Mouse (Mus musculus) mouse trophoblast stem cell (cell line): Measurements from ENCODE around the gene Rc3h1.
"Not testable (repeated sequence)": the region's sequence is repeated elsewhere in the genome, so short reads cannot be mapped to it uniquely, and the experiment has no call there.

ENCODE experiments used
- in situ Hi-C, 2 experiments: fragments of 300-500 bp; cut with MseI, MboI; formaldehyde crosslinking; loops; 2 replicates in 1 of 2; 3 replicates in 1 of 2; pipeline ENCODE4 v1.15.1; 2025

Gene Rc3h1

GRCm38 (mm10) chr1:160906057-160906557 is at the start of gene Rc3h1:
Gene Rc3h1, plus strand, starts transcription at chr1:160906418.
- in situ Hi-C loops: no loop called here

DNA sequence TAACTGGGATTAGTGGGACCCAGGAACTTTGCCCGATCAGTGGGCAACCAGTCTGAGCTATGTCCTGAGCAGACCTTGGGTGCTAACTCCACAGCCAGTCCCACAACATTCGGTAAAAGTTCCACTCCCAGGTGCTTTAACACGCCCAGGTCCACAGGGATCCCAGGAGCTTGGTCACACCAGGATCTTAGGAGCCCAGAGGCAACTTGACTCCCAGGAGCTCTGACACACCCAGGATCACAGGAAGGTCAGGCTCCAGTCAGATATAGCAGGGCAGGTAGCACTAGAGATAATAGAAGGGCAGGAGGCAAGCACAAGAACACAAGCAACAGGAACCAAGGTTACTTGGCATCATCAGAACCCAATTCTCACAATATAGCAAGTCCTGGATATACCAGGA is 48.1 kb upstream of the Rc3h1 start:
- in situ Hi-C loops: no loop called here

DNA sequence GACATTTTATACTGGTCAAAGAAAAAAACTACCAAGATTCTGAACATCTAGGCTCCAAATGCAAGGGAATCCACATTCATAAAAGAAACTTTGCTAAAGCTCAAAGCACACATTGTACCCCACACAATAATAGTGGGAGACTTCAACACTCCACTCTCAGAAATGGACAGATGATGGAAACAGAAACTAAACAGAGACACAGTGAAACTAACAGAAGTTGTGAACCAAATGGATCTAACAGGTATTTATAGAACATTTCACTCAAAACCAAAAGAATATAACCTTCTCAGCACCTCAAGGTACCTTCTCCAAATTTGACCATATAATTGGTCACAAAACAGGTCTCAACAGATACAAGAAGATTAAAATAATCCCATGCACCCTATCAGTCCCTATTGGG is 46.3 kb upstream of the Rc3h1 start:
- in situ Hi-C loops: not testable (repeated sequence)

GRCm38 (mm10) chr1:160861142-160861541 is 45.1 kb upstream of the Rc3h1 start:
- in situ Hi-C loops: no loop called here

DNA sequence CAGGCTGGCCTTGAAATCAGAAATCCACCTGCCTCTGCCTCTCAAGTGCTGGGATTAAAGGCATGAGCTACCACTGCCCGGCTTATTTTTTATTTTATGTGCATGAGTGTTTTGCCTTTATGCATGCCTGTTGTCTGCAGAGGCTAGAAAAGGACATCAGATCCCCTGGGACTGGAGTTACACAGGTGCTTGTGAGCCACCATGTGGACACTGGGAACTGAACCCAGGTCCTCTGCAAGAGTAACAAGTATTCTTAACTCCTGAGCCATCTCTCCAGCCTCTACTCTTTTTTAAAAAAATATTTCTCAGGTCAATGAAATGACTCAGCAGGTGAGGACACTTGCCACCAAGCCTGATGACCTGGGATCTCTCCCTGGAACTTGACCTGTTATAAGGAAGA is 44.6 kb upstream of the Rc3h1 start:
- in situ Hi-C loops: no loop called here

GRCm38 (mm10) chr1:160863027-160863426 is 43.2 kb upstream of the Rc3h1 start:
- in situ Hi-C loops: no loop called here

DNA sequence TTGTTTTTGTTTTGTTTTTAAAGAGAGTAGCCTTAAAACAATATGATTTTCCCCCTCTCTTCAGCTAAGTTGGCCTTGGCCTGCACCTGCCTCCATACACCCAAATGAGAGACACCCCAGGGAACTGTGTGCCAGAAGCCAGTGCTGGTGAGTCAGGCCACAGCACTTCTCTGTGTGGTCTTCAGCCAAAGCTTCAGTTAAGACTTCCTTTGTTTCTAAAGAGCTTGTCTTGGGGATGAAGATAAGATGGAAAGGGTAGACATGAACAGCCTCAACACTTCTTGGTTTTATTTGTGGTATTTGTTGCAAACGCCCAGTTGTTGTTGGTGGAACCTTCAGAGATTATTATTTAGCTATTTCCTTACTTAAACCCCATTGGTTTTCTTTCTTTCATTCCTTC is 31.5 kb upstream of the Rc3h1 start:
- in situ Hi-C loops: no loop called here

- in situ Hi-C loops: no loop called here
Observed at GRCm38 (mm10) chr1:160876968-160877367, 29.2 kb upstream of the Rc3h1 start.

DNA sequence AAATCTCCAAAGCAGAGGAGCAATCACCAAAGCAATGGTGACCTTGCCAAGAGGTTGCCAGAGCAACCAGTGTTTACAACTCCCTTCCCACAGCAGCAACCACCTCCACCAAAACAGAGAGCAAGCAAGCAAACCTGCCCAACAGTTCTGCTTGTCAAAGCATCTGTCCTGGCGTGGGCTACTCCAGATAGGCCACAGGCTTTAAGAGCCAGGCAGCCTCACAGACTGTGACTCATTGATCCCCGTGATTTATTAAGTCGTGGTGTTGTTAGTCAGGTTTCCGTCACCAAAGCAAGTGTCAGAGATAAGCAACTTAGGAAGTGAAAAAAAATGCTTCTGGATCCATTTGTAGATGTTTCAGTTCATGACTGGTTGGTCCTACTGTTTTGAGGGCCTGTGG is 27.7 kb upstream of the Rc3h1 start:
- in situ Hi-C loops: no loop called here

DNA sequence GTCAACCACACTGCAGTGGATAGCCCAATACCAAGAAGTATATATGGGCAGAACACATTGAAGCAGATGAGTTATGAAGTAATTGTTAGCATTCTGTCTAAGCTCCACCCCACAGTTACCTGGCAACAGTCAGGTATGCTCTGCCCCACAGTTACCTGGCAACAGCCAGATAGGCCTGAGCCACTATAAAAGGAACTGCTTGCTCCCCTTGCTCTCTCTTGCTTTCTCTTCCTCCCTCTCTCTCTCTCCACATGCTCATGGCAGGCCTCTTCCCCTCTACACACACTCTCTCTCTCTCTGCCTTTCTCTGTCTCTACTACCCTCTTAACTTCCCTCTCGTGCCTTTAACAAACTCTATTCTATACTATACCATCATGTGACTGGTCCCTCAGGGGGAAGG is 24.8 kb upstream of the Rc3h1 start:
- in situ Hi-C loops: not testable (repeated sequence)

GRCm38 (mm10) chr1:160881968-160882367 is 24.2 kb upstream of the Rc3h1 start:
- in situ Hi-C loops: no loop called here

GRCm38 (mm10) chr1:160884273-160884672 is 21.9 kb upstream of the Rc3h1 start:
- in situ Hi-C loops: no loop called here

GRCm38 (mm10) chr1:160884993-160885392 is 21.2 kb upstream of the Rc3h1 start:
- in situ Hi-C loops: no loop called here

DNA sequence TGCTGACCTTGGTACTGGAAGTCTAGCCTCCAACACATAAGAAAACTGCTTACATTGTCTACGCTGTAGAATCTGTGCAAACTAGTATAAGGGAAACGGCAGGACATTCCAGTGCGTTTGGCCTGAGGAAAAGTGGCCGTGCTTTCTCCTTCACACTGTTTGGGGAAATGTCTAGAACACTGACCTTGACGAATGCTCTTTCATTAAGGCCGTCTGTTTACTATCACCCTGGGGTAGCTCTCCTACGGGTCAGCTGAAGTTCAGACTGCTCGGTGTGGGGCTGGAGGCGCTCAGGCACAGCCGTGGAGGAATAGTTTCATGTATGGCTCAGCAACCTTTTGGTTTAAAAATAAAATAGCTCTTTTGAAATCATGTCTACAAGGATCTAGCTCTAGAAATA is 6.5 kb upstream of the Rc3h1 start:
- in situ Hi-C loops: no loop called here

DNA sequence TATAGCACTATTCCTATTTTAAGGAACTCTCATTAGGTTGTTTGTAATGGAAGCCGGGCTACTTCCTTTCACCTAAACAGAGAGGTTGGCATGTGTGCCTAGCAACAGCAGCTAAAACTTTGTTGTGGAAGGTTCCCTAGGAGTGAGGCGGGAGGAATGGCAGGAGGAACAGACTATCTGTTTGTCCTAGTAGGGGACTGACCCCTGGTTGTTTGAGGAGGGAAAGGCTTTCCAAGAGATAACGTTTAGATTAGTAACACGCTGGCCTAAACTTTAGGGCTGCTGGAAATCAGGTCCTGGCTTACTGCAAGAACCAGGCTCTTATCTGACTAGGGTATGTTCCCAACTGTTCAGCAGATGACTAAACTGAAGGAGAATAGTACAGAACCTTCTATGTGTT is 2.2 kb upstream of the Rc3h1 start:
- in situ Hi-C loops: no loop called here

DNA sequence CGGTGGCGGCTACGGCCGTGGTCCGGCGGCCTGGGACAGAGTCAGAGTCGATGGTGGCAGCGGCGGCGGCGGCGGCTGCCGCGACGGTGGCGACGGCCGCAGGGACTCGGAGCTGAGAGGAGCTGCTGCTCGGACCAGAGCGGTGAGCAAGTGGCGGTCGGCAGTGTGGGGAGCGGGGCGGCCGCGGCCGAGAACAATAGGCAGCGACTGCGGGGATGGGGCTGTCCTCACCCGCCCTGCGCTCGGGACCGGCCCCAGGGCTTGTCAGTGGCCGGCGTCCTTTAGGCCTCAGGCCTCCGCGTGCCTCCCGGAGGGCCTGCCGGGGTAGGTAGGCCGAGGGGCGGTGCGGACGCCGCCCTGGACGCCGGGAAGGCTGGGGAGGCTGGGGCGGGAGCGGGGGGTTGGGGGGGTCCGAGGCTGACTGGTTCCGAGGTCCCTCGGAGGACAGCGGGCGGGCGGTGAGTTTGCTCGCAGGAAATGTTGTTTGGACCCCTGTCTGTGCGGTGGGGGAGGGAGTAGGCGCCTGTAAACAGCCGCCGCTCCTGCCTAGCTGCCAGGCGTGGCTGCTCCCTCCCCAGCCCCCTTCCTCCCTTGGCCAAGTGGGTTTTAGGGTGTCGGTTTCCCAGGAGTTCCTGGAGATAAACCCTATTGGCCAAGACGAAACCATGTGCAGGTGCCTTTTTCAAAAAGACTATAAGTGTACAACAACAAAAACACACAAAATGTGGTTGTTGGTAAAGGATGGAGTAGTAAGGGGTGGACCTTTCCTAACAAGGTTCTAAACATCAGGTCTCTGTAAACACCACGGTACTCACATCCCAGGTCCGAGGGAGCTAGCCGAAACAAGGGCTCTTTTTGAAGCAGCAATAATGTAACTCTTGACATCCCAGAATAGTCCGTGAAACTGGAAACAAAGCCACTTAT is 602 bp downstream of the Rc3h1 start:
- in situ Hi-C loops: no loop called here

DNA sequence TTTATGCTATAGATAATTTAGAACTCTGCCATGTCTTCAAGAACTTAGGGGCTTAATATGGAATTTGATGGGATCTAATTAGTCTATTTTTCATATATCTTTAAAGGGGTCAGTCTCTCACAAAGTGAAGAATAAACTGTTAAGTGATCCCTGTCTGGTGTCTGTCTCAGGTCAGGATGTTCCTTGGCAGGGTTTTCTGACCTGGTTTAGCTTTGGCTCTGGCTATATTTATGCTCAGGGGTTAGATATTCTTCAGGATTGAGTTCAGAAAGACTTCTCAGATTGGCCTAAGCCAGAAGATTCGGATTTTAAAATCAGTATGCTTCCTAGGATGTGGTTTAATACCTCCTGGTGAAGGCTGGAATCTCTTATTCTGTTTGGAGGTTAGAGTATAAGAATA is 4.0 kb downstream of the Rc3h1 start:
- in situ Hi-C loops: no loop called here

GRCm38 (mm10) chr1:160910812-160911211 is 4.6 kb downstream of the Rc3h1 start:
- in situ Hi-C loops: no loop called here

DNA sequence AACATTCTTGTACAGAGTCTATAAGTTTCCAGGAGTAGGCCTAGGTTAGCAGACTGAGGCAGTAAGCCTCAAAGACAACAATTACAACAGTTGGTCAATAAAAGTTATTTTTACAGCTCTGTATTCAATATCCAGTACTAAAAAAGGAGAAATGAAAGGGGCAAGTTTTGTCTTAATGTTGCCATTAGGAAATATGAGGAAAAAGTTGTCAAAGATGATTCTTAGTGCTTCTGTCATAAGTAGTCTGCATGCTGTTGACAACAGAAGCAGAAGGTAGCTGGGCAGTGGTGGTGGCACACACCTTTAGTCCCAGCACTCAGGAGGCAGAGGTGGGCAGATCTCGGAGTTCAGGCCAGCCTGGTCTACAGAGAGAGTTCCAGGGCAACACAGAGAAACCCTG is 13.2 kb downstream of the Rc3h1 start:
- in situ Hi-C loops: no loop called here

- in situ Hi-C loops: loop anchor here in 1 of 2 experiments (10.0 kb wide), 1 partner anchor 167 kb away; no protein-coding TSS in a partner anchor
Observed at GRCm38 (mm10) chr1:160921938-160922337, 15.7 kb downstream of the Rc3h1 start.

DNA sequence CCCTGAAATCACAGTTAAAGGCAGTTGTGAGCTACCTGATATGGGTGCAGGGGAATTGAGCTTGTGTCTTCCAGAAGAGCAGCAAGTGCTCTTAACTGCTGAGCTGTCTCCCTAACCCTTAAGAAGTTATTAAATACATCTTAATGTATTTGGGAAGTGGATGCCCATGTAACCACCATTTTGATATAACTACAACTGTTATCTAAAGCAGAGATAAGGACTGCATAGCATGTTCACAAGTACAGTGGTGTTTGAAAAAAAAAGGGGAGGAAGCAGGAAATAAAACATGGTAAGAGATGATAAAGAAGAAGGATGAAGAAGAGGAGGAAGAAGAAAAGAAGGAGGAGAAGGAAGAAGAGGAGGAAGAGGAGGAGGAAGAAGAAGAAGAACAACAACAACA is 25.1 kb downstream of the Rc3h1 start:
- in situ Hi-C loops: no loop called here

DNA sequence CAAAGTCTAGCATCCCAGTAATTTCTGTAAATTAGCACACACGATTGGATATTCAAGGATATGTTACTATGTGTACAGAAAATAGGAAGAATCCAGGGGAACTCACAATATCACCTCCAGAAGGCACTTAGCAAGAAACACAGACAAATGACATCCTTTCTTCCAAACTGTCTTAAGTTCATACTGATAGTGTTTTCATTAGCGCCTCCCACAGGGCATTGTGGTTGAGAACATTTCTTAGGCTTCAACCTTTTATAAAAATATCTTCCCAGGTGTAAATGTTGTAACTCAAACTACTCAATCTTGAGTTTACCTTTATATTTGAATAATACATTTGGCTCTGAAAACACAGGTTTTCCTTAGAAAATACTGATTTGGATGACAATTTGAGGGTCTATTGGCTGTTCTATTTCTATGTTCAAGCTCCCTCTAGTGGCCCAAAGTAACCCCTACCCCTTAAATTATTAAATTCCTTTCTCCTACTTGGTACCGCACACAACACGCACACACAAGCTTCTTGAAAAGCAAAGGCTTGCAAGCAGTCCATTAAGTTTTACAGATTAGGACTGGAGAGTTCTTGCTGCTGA is 27.8 kb downstream of the Rc3h1 start:
- in situ Hi-C loops: no loop called here

- in situ Hi-C loops: no loop called here
Observed at GRCm38 (mm10) chr1:160935551-160935950, 29.3 kb downstream of the Rc3h1 start.
